Mouse (Mus musculus) brain, embryonic 14.5 days (tissue): ENCODE measurements around the gene Ankrd11.

Experiments
- CTCF ChIP-seq: fragments of 200-500 bp; IDR thresholded peaks from 2 replicates; pipeline ENCODE4 v1.5.1; 2012; ENCODE audit warnings: inconsistent platforms, mild to moderate bottlenecking, moderate library complexity, borderline replicate concordance; ENCODE audit not compliant: insufficient read depth, insufficient read length; ENCODE audit errors: extremely low read depth
- POLR2A ChIP-seq: fragments of 200-500 bp; IDR thresholded peaks from 2 replicates; pipeline ENCODE4 v1.6.1; 2012; ENCODE audit warnings: mild to moderate bottlenecking, inconsistent platforms, borderline replicate concordance; ENCODE audit not compliant: poor library complexity, insufficient read depth, insufficient read length, severe bottlenecking; ENCODE audit errors: extremely low read depth

- TF ChIP-seq POLR2A (no peak), CTCF (no peak)
Measured at GRCm38 (mm10) chr8:122866231-122866630, 175.8 kb downstream of the Ankrd11 start.
